11 mouse cellular contexts compared by ENCODE assay signal in genomic region chr6:115005351-115005890, GRCm38 (mm10). TPM values are rescaled to one million over a fixed set of nuclear protein-coding genes. Genes with fewer than 3 reads are reported as not detected.
DNase-seq lines count a peak whose midpoint lies in the region; ATAC-seq and TF ChIP-seq lines count a peak whose summit lies in the region.
"Had no signal": no experiment of that assay in that cellular context is flagged by ENCODE, and none has a peak within 500 bp of the region (broad histone marks: within the 10 kb centered on the region; RNA-seq: fewer than 3 reads in every experiment).

No protein-coding gene starts in this region.

- no peak for TF ChIP-seq CTCF in cerebellum, adult 2 months (IDR thresholded peaks at IDR 0.05; ENCODE audit: borderline replicate concordance, insufficient read depth, low read depth, low read length)

- no peak for TF ChIP-seq POLR2A in cerebellum, adult 2 months (IDR thresholded peaks at IDR 0.05; ENCODE audit: borderline replicate concordance, insufficient read depth, low read length)

- H3K9me3 ChIP-seq in intestine, embryonic 15.5 days = no peaks in the 10 kb centered on the region
- H3K9me3 ChIP-seq in midbrain, embryonic 10.5 days (replicated peaks) = no peaks in the 10 kb centered on the region
- H3K9me3 ChIP-seq: neural tube, embryonic 12.5 days had no signal

- no peak overlapping the region for H3K4me3 ChIP-seq in cerebellum, adult 2 months (replicated peaks; ENCODE audit: insufficient read depth, low read depth, low read length)
- no peak overlapping the region for H3K4me3 ChIP-seq in intestine, embryonic 15.5 days (replicated peaks)
- no peak overlapping the region for H3K4me3 ChIP-seq in midbrain, embryonic 10.5 days
- H3K4me3 ChIP-seq: neural tube, embryonic 12.5 days had no signal

- H3K27me3 ChIP-seq in cerebellum, adult 2 months (ENCODE audit: control insufficient read depth, insufficient read depth, low read length) = no peaks in the 10 kb centered on the region
- no peaks in the 10 kb centered on the region for H3K27me3 ChIP-seq in intestine, embryonic 15.5 days (replicated peaks)
- no peaks in the 10 kb centered on the region for H3K27me3 ChIP-seq in midbrain, embryonic 10.5 days (ENCODE audit: low read depth, poor library complexity, severe bottlenecking)
- H3K27me3 ChIP-seq: neural tube, embryonic 12.5 days had no signal

- WGBS in cerebellum, adult 2 months = 38% methylated on average over 8 of the region's 8 CpGs
- WGBS in intestine, embryonic 15.5 days = 90% methylated on average over 8 of the region's 8 CpGs
- WGBS in midbrain, embryonic 10.5 days = 90% methylated on average over 8 of the region's 8 CpGs

- H3K36me3 ChIP-seq in intestine, embryonic 15.5 days = 0 out of 2 replicates have a peak, but pooled peaks cover 3% of the 10 kb centered on the region
- H3K36me3 ChIP-seq in midbrain, embryonic 10.5 days = peaks cover 51% of the 10 kb centered on the region

- ATAC-seq in intestine, embryonic 15.5 days = no peak

- no peak overlapping the region for H3K9ac ChIP-seq in intestine, embryonic 15.5 days
- H3K9ac ChIP-seq: hindbrain, embryonic 14.5 days; neural tube, embryonic 12.5 days had no signal

- no peak overlapping the region for H3K4me2 ChIP-seq in intestine, embryonic 15.5 days (replicated peaks)
- H3K4me2 ChIP-seq: hindbrain, embryonic 14.5 days; neural tube, embryonic 12.5 days had no signal

- H3K4me1 ChIP-seq in cerebellum, adult 2 months (ENCODE audit: control insufficient read depth, insufficient read depth, low read length) = peaks cover 16% of the 10 kb centered on the region
- peaks cover 4% of the 10 kb centered on the region; the same call in 1 of the 2 replicates for H3K4me1 ChIP-seq in intestine, embryonic 15.5 days (replicated peaks)
- peaks cover 16% of the 10 kb centered on the region for H3K4me1 ChIP-seq in midbrain, embryonic 10.5 days
- H3K4me1 ChIP-seq: neural tube, embryonic 12.5 days had no signal

- DNase-seq in kidney, adult 9 months = peak; percentile 40
- DNase-seq in kidney, postnatal 4 days = no peak
- DNase-seq in cerebellum, adult 2 months = peak; percentile 75 to 88
- peak; percentile 89 for DNase-seq in gonadal fat pad, adult 2 months (ENCODE audit: low read depth)
- DNase-seq in right cerebral cortex, adult 2 months (ENCODE audit: low spot score in 2 of 2) = peak; percentile 65 to 78
- no peak for DNase-seq in midbrain, embryonic 10.5 days (ENCODE audit: low spot score)
- DNase-seq in adrenal gland, postnatal 25 days = no peak
- DNase-seq: lung, postnatal 14 days had no signal

- peak overlapping the region; percentile 72 for H3K27ac ChIP-seq in cerebellum, adult 2 months (ENCODE audit: insufficient read depth, low read length)
- H3K27ac ChIP-seq in intestine, embryonic 15.5 days = no peak overlapping the region
- H3K27ac ChIP-seq in midbrain, embryonic 10.5 days (replicated peaks) = no peak overlapping the region
- H3K27ac ChIP-seq: hindbrain, embryonic 14.5 days; neural tube, embryonic 12.5 days had no signal

RNA-seq across cellular contexts. Expression of gene Tamm41, which starts 32.3 kb away (rescaled TPM):
- 28.5 and 32.4 TPM in 2 replicates for polyA plus RNA-seq in cerebellum, adult 2 months (2012; rRNA removed)
- polyA plus RNA-seq in gonadal fat pad, adult 2 months (2012; rRNA removed) = 21.6 and 22.3 TPM in 2 replicates
- 60.1 and 61.6 TPM in 2 replicates for polyA plus RNA-seq in intestine, embryonic 15.5 days (2015; fragmentation: Nextera tagmentation; extraction: Ambion mirVana)
- polyA plus RNA-seq in midbrain, embryonic 10.5 days (2016; fragmentation: Nextera tagmentation; extraction: Ambion mirVana) = 85.6 and 100 TPM in 2 replicates
- total RNA-seq in adrenal gland, postnatal 25 days (2021) = 14.3 and 19.9 TPM in 2 replicates

RNA-seq across cellular contexts. Expression of gene Vgll4, which starts 35.6 kb away (rescaled TPM):
- 22.3 and 23.9 TPM in 2 replicates for polyA plus RNA-seq in cerebellum, adult 2 months (2012; rRNA removed)
- 62.2 and 77.9 TPM in 2 replicates for polyA plus RNA-seq in gonadal fat pad, adult 2 months (2012; rRNA removed)
- polyA plus RNA-seq in intestine, embryonic 15.5 days (2015; fragmentation: Nextera tagmentation; extraction: Ambion mirVana) = 74.8 and 76.0 TPM in 2 replicates
- polyA plus RNA-seq in midbrain, embryonic 10.5 days (2016; fragmentation: Nextera tagmentation; extraction: Ambion mirVana) = 70.9 and 79.7 TPM in 2 replicates
- 47.0 and 56.4 TPM in 2 replicates for total RNA-seq in adrenal gland, postnatal 25 days (2021)

Comparison
In these comparisons a context has a peak if more than half of its experiments do, and no peak if none do; other contexts are left out.
1. DNase-seq: peak in kidney, adult 9 months (single experiment), cerebellum, adult 2 months (2 of 2), gonadal fat pad, adult 2 months (single experiment) and right cerebral cortex, adult 2 months (2 of 2); none in kidney, postnatal 4 days (0 of 2), midbrain, embryonic 10.5 days (single experiment) and adrenal gland, postnatal 25 days (single experiment).